Mouse (Mus musculus): Measurements from ENCODE around the gene Pias1.

The Pias1 gene

DNA sequence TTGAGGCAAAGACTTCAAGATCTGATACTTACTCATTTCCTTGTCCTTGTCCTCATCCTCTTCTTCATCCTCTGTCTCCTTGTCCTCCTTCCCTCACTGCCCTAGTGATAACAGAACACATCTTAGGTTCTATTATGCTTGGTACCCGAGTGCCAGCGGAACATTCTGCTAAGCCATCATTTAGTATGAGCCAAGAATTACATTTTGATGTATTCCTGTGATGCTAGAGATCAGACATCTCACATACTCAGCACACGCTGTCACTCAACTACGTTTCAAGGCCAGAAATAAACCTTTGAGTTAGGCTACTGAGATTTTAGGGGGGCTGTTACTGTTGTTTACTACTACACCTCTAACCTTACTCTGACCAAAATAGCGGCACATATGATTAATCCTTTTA lies at the start of gene Pias1:
Gene Pias1 (minus strand): TSS at position 101 of the 400 bp plus-strand sequence.
- DNase-seq (ENCODE audit: low read depth), result no peak

- no peak for DNase-seq (ENCODE audit: low read depth)
Measured at GRCm38 (mm10) chr9:63035431-63035830, 47.7 kb upstream of the Pias1 start.

GRCm38 (mm10) chr9:63031011-63031782 lies 43.5 kb upstream of the Pias1 start:
- peak; percentile 63 for DNase-seq (ENCODE audit: low read depth)

DNA sequence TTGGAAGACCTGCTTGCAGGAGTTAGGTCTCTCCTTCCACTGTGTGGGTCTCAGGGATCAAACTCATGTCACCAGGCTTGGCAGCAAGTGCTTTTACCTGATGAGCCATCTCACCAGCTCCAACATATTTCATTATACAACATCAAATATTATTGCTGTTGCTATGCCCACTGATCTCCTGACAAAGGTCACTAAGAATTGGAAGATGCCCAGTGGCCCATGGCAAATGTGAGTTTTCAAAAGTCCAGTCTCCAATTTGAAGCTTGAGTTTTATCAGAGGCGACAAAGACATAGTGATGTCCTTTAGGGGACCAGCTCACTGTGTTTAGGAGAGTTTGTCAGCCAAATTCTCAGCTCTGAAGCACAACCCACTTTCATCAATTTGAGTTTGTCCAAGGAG lies 34.8 kb upstream of the Pias1 start:
- no peak for DNase-seq (ENCODE audit: low read depth)

- DNase-seq (ENCODE audit: low read depth), result no peak
Measured at GRCm38 (mm10) chr9:63007371-63007770, 19.6 kb upstream of the Pias1 start.

DNA sequence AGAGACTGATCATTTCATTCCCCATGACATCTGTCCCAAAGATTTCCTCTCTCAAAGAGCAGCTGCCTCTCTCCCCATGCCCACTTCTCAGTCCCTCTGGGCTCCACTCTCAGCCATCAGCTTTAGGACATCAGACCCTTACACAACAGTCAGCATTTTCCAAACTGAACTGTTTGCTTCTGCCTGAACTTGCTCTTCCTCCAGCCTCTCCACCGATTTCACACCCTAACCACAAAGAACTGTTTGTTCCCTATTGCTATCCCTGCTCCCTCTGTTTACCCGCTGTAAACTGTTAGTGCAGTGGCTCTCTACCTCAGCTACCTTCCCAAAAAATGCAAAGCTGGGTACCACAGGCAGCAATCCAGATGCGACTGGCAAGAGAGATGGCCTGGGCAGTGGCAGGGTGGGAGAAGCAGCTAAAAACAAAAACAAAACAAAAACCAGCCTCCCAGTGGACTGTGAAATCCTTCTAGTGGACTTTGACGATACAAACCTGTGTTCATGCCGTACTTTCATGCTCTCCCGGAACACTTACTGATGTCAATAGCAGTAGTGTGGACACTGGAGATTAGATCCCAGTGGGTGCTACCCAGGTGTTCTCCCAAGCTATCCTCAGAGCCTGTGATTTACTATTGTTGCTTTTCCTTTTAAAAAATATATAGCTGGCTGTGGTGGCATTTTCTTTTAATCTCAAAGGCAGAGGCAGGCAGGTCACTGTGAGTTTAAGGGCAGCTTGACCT lies 18.5 kb upstream of the Pias1 start:
- DNase-seq (ENCODE audit: low read depth), result no peak

GRCm38 (mm10) chr9:62998561-62998960 lies 10.8 kb upstream of the Pias1 start:
- DNase-seq (ENCODE audit: low read depth), result no peak

- no peak for DNase-seq (ENCODE audit: low read depth)
Measured at GRCm38 (mm10) chr9:62997626-62998025, 9.9 kb upstream of the Pias1 start.

DNA sequence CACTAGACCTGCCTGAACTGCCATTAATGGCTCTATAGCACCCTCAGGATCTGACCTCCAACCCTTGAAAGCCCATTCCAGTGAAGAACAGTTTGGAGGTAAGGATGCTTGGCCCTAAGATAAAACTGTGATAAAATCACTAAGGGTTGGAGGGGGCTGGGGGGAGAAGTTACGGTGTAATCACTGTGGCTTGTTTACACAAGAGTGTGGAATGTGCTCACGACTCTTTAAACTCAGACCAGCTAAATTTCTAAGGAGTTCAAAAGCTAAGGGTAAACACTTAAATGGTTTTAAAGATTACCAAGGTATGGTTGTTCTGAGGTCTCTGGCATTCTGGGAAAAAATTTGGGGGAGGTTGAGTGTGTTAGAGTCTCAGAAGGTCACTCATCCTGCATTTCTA lies 7.5 kb upstream of the Pias1 start:
- DNase-seq (ENCODE audit: low read depth), result no peak

- DNase-seq (ENCODE audit: low read depth), result no peak
Measured at GRCm38 (mm10) chr9:62990134-62990533, 2.4 kb upstream of the Pias1 start.

GRCm38 (mm10) chr9:62980777-62981202 lies 6.9 kb downstream of the Pias1 start:
- peak; percentile 83 for DNase-seq (ENCODE audit: low read depth)

GRCm38 (mm10) chr9:62980162-62980776 lies 7.5 kb downstream of the Pias1 start:
- DNase-seq (ENCODE audit: low read depth), result no peak

DNA sequence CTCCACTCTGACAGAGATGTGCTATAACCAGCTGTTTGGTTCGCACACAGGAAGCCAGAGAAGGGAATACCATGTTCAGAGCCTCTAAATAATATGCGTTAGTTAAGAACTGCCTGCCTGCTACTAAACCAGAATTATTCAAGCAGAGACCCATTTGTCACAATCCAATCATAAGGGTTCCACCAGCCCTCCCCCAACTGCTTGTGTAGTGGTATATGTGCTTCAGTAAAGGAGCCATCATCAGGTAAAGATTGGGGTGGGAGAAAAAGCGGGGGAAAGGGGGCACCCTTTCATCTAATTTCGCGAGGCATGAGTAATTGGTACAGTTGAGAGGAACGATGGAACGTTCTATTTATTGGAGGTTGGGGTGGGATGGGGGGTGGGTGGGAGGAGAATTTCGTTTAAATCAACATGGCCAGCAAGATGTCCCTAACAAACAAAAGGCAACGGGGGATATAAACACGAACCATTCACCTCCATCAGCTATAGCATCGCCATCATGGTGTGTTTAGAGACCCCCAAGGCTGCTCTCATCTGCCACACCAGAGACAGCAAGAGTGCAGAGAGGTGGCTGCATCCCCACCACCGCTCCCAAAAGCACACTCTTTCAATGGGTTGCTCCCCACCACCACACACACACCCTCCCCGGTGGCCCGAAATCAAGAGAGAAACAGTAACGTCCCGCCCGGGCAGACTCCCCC lies 8.1 kb downstream of the Pias1 start:
- no peak for DNase-seq (ENCODE audit: low read depth)

DNA sequence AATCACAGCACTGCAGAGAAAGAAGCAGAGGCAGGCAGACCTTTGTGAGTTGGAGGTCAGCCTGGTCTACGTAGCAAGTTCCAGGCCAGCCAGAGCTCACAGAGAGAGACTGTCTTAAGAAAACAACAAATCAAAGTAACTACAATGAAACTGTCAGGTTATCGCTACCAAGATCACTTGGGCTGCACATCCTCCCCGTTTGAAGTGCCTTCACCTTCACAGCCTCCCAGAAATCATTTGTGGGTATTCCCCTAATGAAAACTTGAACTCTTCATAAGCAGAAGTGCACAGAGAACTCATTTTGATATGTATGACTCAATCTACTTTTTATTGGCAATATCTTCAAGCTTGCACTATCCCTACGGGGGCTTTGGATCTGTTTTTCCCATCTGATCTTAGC lies 10.6 kb downstream of the Pias1 start:
- DNase-seq (ENCODE audit: low read depth), result no peak

GRCm38 (mm10) chr9:62975830-62976229 lies 11.9 kb downstream of the Pias1 start:
- DNase-seq (ENCODE audit: low read depth), result no peak

GRCm38 (mm10) chr9:62974439-62974838 lies 13.3 kb downstream of the Pias1 start:
- no peak for DNase-seq (ENCODE audit: low read depth)

GRCm38 (mm10) chr9:62972073-62972745 lies 15.5 kb downstream of the Pias1 start:
- peak; percentile 34 for DNase-seq (ENCODE audit: low read depth)

- no peak for DNase-seq (ENCODE audit: low read depth)
Measured at GRCm38 (mm10) chr9:62970345-62970744, 17.4 kb downstream of the Pias1 start.

- DNase-seq (ENCODE audit: low read depth), result no peak
Measured at GRCm38 (mm10) chr9:62966018-62966417, 21.7 kb downstream of the Pias1 start.

DNA sequence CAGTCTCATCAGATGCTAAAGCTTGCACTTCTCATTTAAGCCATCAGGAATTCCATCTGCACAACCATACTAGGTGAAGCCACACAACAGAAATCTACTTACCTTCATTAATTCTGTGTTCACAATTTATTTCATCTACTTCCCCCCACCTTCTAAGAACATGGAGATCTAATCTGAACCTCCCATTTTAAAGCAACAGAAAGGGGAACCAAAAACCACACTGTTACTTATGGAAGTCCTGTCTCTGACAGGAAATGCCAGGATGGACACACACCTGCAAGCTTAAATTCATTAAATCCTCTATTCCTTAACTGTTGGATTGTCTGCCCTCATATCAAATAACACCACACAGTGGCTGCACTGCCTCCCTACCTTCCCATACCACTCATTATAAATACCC lies 35.0 kb downstream of the Pias1 start:
- no peak for DNase-seq (ENCODE audit: low read depth)

DNA sequence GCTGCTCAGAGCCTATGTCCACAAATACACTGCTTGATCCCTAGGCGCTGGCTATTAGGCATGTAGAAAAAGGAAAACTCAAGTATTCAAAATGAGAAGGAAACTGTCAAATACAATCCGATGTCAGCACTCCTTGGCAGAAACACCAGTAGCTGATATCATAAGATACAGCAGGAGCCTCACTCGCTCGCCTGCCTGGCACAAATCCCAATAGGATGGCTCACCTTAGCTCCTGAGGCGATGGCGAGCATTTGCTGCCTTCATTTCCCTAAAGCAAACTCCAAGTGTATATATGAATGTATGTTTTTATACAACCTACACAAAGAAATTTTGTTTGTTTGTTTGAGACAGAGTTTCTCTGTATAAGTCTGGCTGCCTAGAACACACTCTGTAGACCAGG lies 42.4 kb downstream of the Pias1 start:
- DNase-seq (ENCODE audit: low read depth), result no peak

- DNase-seq (ENCODE audit: low read depth), result no peak
Measured at GRCm38 (mm10) chr9:62944063-62944462, 43.7 kb downstream of the Pias1 start.
